Mouse (Mus musculus) erythroblast, embryonic 14.5 days (primary cell): ENCODE results near the gene Actg1.

Experiments used
- GATA1 ChIP-seq: IDR thresholded peaks from 2 replicates; pipeline ENCODE4 v1.6.1; 2012; ENCODE audit warnings: low read length, inconsistent platforms, mixed read lengths
- TAL1 ChIP-seq: IDR thresholded peaks from 3 replicates; pipeline ENCODE4 v1.6.1; 2012; ENCODE audit warnings: low read length, inconsistent platforms, mixed read lengths

GRCm38 (mm10) chr11:120352571-120353290 lies 4.4 kb upstream of the Actg1 start:
- no peak for TF ChIP-seq GATA1
- no peak for TF ChIP-seq TAL1
